Mouse (Mus musculus) erythroblast, embryonic 14.5 days (primary cell): ENCODE measurements around the gene Fbxo30.

Source experiments
- GATA1 ChIP-seq: IDR thresholded peaks from 2 replicates; pipeline ENCODE4 v1.6.1; 2012; ENCODE audit warnings: low read length, inconsistent platforms, mixed read lengths
- TAL1 ChIP-seq: IDR thresholded peaks from 3 replicates; pipeline ENCODE4 v1.6.1; 2012; ENCODE audit warnings: low read length, inconsistent platforms, mixed read lengths

GRCm38 (mm10) chr10:11280578-11281463 is at the start of gene Fbxo30:
- no peak for TF ChIP-seq GATA1
- TF ChIP-seq TAL1, result no peak
